Mouse (Mus musculus): ENCODE results near the gene Cers6. TPM values are rescaled to one million over a fixed set of nuclear protein-coding genes. Genes with fewer than 3 reads are reported as not detected.

Cers6 gene
- polyA plus RNA-seq (2017; shearing (Covaris generic)): 10 to 100 TPM in 1 of 2 experiments, 1 to 10 TPM in 1; 8.0 to 12.9 TPM

DNA sequence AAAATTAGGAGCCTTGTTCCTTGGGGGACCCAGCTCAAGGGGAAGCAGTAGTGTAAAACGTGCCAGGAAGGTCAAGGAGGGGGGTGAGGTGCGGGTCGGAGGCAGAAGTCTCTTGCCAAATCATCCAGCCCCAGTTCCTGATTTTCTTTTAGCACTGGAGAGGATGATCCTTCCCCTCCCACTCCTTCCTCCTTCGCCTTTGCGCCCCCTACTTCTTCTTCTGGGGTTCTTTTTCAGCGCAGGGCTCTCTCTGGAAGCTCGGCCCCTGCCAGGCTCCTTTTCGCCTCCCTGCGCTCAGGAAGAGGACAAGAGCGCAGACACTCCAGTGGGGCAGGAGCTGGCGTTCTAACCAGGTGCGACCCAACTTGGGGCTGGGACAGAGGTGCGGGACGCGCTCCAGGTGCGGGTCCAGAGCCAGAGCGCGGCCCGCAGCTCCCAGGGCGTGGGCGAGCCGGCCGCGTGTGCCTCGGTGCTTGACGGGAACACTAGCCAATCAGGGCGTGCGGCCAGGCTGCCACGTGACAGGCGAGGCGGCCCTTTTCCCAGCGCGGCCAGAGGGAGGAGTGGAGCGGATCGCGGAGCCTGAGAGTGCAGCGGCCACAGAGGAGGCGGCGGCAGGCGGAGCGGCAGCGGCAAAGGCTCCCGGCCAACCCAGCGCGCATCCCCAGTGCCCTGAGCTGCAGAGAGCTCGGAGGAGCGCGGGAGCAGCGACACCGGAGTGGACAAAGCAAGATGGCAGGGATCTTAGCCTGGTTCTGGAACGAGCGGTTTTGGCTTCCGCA is at the start of gene Cers6:
Gene Cers6, plus strand, starts transcription at position 538 of the 782 bp plus-strand sequence.

DNA sequence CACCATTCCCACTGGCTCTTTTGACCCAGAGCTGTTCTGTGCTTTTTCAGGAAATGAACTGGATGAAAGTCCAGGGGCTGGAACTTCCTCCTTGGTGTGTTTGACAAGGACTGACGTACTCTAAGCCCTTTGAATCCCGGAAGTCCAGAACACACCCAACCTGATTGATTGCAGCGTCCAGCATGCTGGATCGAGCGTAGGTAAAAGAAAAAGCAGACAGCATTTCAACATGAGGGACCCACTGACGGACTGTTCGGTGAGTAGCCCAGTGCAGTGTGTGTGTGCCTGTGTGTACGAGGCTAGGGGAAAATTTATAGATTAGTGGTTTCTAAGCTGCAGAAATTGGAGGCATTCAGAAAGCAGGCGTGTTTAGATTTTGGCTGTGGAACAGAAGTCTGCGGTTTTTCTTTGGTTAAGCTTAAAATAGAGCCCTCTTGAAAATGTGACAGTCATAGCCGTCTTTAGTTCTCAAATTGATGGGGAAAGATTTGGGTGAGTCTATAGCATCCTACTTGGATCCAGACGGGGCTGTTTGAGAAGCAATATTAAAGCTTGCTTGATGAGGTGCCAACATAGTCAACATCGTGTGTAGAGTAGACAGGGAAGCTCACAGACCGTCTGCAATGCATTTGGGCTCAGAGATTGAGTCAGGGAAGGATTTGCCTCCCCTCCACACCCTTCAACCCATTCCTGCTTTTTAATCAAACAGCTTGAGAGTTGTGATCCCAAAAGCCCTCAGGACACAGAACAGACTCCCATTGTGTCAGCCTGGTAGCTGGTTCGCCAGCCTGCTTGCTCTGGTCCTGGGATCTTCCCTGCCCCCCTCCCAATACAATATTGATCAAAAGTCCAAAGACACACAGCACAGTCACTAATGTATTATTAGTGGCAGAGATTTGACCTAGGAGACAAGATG is 274.7 kb downstream of the Cers6 start, which contains the start of gene Nostrin:
Gene Nostrin, plus strand, starts transcription at position 140 of the 916 bp plus-strand sequence.

Other genes starting within 250 kb of the Cers6 start
- gene 4932414N04Rik, start 205.0 kb upstream of the Cers6 start, polyA plus RNA-seq (2017; shearing (Covaris generic)): under 1 TPM in 1 of 2 experiments, not detected in 1; 0.18 TPM

Measured in inflammation-experienced regulatory T-cells (primary cell).